Mouse (Mus musculus) liver, postnatal 0 days (tissue): Measurements from ENCODE around the gene Asphd1. TPM values are rescaled to one million over a fixed set of nuclear protein-coding genes. Genes with fewer than 3 reads are reported as not detected.
"Not testable (repeated sequence)": the region's sequence is repeated elsewhere in the genome, so short reads cannot be mapped to it uniquely, and the experiment has no call there.

Experiments used
- ATAC-seq: fragments of 200-750 bp; cut with Nextera tagmentation; 2 replicates; pipeline ENCODE4 v1.8.0; 2017; ENCODE audit warnings: mild to moderate bottlenecking, moderate library complexity
- DNase-seq: peaks from one replicate; pipeline ENCODE4 v3.0.0-alpha.2; 2016
- H3K27ac ChIP-seq: fragments of 300-500 bp; sonication (generic); 2 replicates; pipeline ENCODE4 v1.5.1; 2014; ENCODE audit warnings: antibody characterized with exemption, moderate library complexity, mild to moderate bottlenecking, low read depth
- H3K27me3 ChIP-seq: fragments of 300-500 bp; sonication (generic); 2 replicates; pipeline ENCODE4 v1.6.1; 2014; ENCODE audit warnings: low read length, control low read depth, mixed read lengths; ENCODE audit not compliant: insufficient read depth
- H3K36me3 ChIP-seq: fragments of 300-500 bp; sonication (generic); replicated peaks from 2 replicates; pipeline ENCODE4 v1.6.1; 2014; ENCODE audit warnings: mild to moderate bottlenecking, control low read depth, low read length, moderate library complexity, mixed read lengths; ENCODE audit not compliant: insufficient read depth
- H3K4me1 ChIP-seq: fragments of 300-500 bp; sonication (generic); 2 replicates; pipeline ENCODE4 v1.6.1; 2014; ENCODE audit warnings: antibody characterized with exemption, mild to moderate bottlenecking, control low read depth; ENCODE audit not compliant: insufficient read depth
- H3K4me2 ChIP-seq: fragments of 300-500 bp; sonication (generic); 2 replicates; pipeline ENCODE4 v1.6.1; 2014; ENCODE audit warnings: low read depth, mild to moderate bottlenecking, low read length, moderate library complexity, mixed read lengths
- H3K4me3 ChIP-seq: fragments of 300-500 bp; sonication (generic); 2 replicates; pipeline ENCODE4 v1.5.1; 2014; ENCODE audit warnings: low read depth, low read length
- H3K9ac ChIP-seq: fragments of 300-500 bp; sonication (generic); replicated peaks from 2 replicates; pipeline ENCODE4 v1.6.1; 2014; ENCODE audit warnings: mild to moderate bottlenecking, moderate library complexity
- H3K9me3 ChIP-seq: fragments of 300-500 bp; sonication (generic); 2 replicates; pipeline ENCODE4 v1.6.1; 2016; ENCODE audit warnings: mild to moderate bottlenecking, control low read depth, low read length, mixed read lengths
- CTCF ChIP-seq: sonication (generic); IDR thresholded peaks from 2 replicates; pipeline ENCODE4 v1.5.1; 2016; ENCODE audit warnings: antibody characterized with exemption, low read depth
- EP300 ChIP-seq: IDR thresholded peaks from 2 replicates; pipeline ENCODE4 v1.6.1; 2016; ENCODE audit warnings: antibody characterized with exemption, low read depth, mild to moderate bottlenecking
- WGBS: fragments of 180-500 bp; shearing (Covaris S2); extraction: QIAGEN DNeasy Blood & Tissue Kit; methylation state at CpG from one replicate; pipeline ENCODE4 v1.1.7; 2014; ENCODE audit not compliant: insufficient replicate concordance; 5-methylcytosine and 5-hydroxymethylcytosine counted together
- polyA plus RNA-seq: library from polyadenylated mRNA; unstranded; fragments of >200 nt; fragmentation: Nextera tagmentation; extraction: Ambion mirVana; gene quantifications from 2 replicates; pipeline ENCODE4 v1.2.1, GENCODE M21; 2015

Asphd1 gene
- polyA plus RNA-seq, 1 experiment from 2014 or later = not detected

GRCm38 (mm10) chr7:126928384-126929037 is 20.9 kb downstream of the Asphd1 start, which contains the start of gene Kctd13:
Gene Kctd13, plus strand, starts transcription at chr7:126928879.
- under 1% methylated on average over 54 of the region's 56 CpGs for WGBS
- peak within 1 kb of the TSS; percentile 89 for H3K4me3 ChIP-seq
- H3K36me3 ChIP-seq = peaks cover 5% of the 10 kb centered on the region; the same call in 1 of the 2 replicates
- DNase-seq = peak; percentile 96
- peak within 1 kb of the TSS; percentile 71 for H3K27ac ChIP-seq
- TF ChIP-seq CTCF = no peak
- peaks cover 25% of the 10 kb centered on the region for H3K4me1 ChIP-seq
- peak within 1 kb of the TSS; percentile 95 for H3K9ac ChIP-seq
- H3K9me3 ChIP-seq = no peaks in the 10 kb centered on the region
- H3K4me2 ChIP-seq = peak within 1 kb of the TSS; percentile 100
- no peaks in the 10 kb centered on the region for H3K27me3 ChIP-seq
- ATAC-seq = peak; percentile 97

DNA sequence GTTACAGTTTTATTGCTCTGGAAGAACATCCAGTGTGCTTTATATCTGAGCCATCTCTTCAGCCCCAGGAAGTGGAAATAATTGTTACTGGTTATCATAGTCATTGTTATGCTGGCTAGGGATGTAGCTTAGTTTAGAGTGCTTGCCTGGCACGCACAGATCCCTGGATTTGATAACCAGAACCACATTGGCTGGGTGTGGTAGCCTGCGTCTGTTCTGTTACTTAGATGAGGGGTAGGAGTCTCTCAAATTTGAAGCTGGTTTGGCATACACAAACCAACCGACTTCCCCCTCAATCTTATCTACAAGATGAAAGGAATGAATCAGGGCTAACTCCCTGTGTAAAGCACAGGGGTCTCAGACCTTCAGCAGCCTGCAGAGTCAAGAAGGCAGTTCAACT is 23.1 kb downstream of the Asphd1 start:
- Histone ChIP-seq H3K4me1 (peaks cover 25% of the 10 kb centered on the region), H3K4me3 (no peak overlapping the region), H3K27me3 (no peaks in the 10 kb centered on the region), H3K9ac (no peak overlapping the region), H3K4me2 (no peak overlapping the region), H3K9me3 (no peaks in the 10 kb centered on the region), H3K36me3 (peaks cover 2% of the 10 kb centered on the region; the same call in 1 of the 2 replicates), H3K27ac (no peak overlapping the region)
- WGBS = 39% methylated on average over 3 of the region's 3 CpGs
- DNase-seq (no peak), ATAC-seq (no peak)
- no peak for TF ChIP-seq EP300
- TF ChIP-seq CTCF = no peak

DNA sequence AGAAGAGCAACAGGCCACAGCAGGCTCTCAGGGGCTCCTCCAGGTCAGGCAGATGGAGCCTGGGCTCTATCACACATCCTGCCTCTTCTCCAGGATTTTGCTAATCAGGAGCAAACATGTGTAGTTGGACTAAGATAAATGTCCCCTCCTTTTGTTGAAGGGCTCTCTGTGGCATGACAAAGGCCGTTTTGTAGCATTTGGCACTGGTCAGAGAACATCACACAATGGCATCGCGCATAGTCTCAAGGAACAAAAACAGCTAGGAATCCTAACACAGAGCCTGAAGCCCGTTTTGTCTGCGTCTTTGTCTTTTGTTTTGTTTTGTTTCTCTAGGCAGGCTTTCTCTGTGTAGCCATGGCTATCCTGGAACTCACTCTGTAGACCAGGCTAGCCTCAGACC is 25.4 kb downstream of the Asphd1 start:
- 59% methylated on average over 5 of the region's 5 CpGs for WGBS
- Histone ChIP-seq H3K4me2 (no peak overlapping the region), H3K4me1 (peaks cover 16% of the 10 kb centered on the region), H3K27ac (peak overlapping the region; percentile 35), H3K27me3 (no peaks in the 10 kb centered on the region), H3K4me3 (no peak overlapping the region), H3K9ac (no peak overlapping the region), H3K36me3 (no peaks in the 10 kb centered on the region), H3K9me3 (no peaks in the 10 kb centered on the region)
- DNase-seq (no peak), ATAC-seq (no peak)
- 0 out of 2 replicates have a peak, but pooled peaks have one; percentile 11 for TF ChIP-seq EP300
- TF ChIP-seq CTCF = no peak

- H3K4me2 ChIP-seq = peak within 1 kb of the TSS; percentile 62
- ATAC-seq = peak; percentile 74
- H3K9me3 ChIP-seq = no peaks in the 10 kb centered on the region
- peak within 1 kb of the TSS; percentile 65 for H3K9ac ChIP-seq
- H3K4me3 ChIP-seq = peak within 1 kb of the TSS; percentile 50
- WGBS = 64% methylated on average over 5 of the region's 5 CpGs
- DNase-seq = peak; percentile 52
- H3K27me3 ChIP-seq = no peaks in the 10 kb centered on the region
- peaks cover 10% of the 10 kb centered on the region for H3K4me1 ChIP-seq
- H3K27ac ChIP-seq = peak within 1 kb of the TSS; percentile 93
- H3K36me3 ChIP-seq = no peaks in the 10 kb centered on the region
- TF ChIP-seq EP300 (no peak), CTCF (no peak)
Observed at GRCm38 (mm10) chr7:126922624-126923060, 26.7 kb downstream of the Asphd1 start, which contains the start of gene Tmem219. Gene Tmem219, minus strand, starts transcription at chr7:126922917.

- TF ChIP-seq CTCF = no peak
- no peak for TF ChIP-seq EP300
- H3K9ac ChIP-seq = peak overlapping the region; percentile 65
- peaks cover 7% of the 10 kb centered on the region; the same call in 1 of the 2 replicates for H3K4me1 ChIP-seq
- peak; percentile 40 for DNase-seq
- peak overlapping the region; percentile 50 for H3K4me3 ChIP-seq
- H3K27me3 ChIP-seq = no peaks in the 10 kb centered on the region
- H3K27ac ChIP-seq = peak overlapping the region; percentile 93
- H3K4me2 ChIP-seq = peak overlapping the region; percentile 62
- WGBS = 40% methylated on average over 2 of the region's 2 CpGs
- H3K9me3 ChIP-seq = no peaks in the 10 kb centered on the region
- no peaks in the 10 kb centered on the region for H3K36me3 ChIP-seq
- peak; percentile 80 for ATAC-seq
Observed at GRCm38 (mm10) chr7:126921563-126921962, 27.8 kb downstream of the Asphd1 start.

DNA sequence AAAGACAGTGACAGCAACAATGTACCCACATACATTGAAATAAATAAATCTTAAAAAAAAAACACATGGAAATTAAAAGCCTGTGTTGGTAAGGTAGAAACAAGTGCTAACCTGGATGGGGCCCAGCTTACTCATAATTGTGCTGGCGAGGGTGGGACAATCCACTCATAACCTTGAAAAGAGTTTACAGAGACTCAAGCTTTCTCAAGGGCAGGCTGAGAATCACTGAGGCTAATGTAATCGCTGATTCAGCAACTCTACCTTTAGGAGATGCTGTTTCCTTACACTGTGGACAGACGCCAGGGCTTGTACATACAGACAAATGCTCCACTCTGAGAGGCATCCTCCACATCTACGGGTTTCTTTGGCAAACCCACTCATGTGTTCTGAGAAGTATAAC is 29.4 kb downstream of the Asphd1 start:
- DNase-seq (no peak), ATAC-seq (no peak)
- 80% methylated on average over 4 of the region's 4 CpGs for WGBS

GRCm38 (mm10) chr7:126918356-126918755 is 31.0 kb downstream of the Asphd1 start:
- not testable (repeated sequence) for H3K4me3 ChIP-seq, H3K4me1 ChIP-seq, H3K4me2 ChIP-seq, H3K36me3 ChIP-seq, H3K9me3 ChIP-seq, ATAC-seq, H3K27ac ChIP-seq, H3K27me3 ChIP-seq, H3K9ac ChIP-seq, DNase-seq
- 47% methylated on average over 4 of the region's 4 CpGs for WGBS

More for the DNA sequence above, 29.4 kb downstream of the Asphd1 start:
- Histone ChIP-seq H3K27ac (no peak overlapping the region), H3K27me3 (no peaks in the 10 kb centered on the region), H3K4me2 (no peak overlapping the region), H3K36me3 (no peaks in the 10 kb centered on the region), H3K9me3 (no peaks in the 10 kb centered on the region), H3K4me1 (peaks cover 7% of the 10 kb centered on the region; the same call in 1 of the 2 replicates), H3K4me3 (no peak overlapping the region), H3K9ac (no peak overlapping the region; the same call in 1 of the 2 replicates)
- TF ChIP-seq CTCF (no peak), EP300 (no peak)
